Mouse (Mus musculus) testis, adult 2 months (tissue): ENCODE data around the gene Marveld3. TPM values are rescaled to one million over a fixed set of nuclear protein-coding genes. Genes with fewer than 3 reads are reported as not detected.

ENCODE experiments used
- H3K27ac ChIP-seq: fragments of 200-500 bp; 2 replicates; pipeline ENCODE4 v1.5.1; 2012; ENCODE audit warnings: low read depth, low read length; ENCODE audit not compliant: control insufficient read depth, insufficient read depth
- H3K27me3 ChIP-seq: fragments of 200-500 bp; 2 replicates; pipeline ENCODE4 v1.6.1; 2012; ENCODE audit warnings: mild to moderate bottlenecking, low read length, moderate library complexity; ENCODE audit not compliant: control insufficient read depth, insufficient read depth
- H3K36me3 ChIP-seq: fragments of 200-500 bp; 2 replicates; pipeline ENCODE4 v1.6.1; 2012; ENCODE audit warnings: mild to moderate bottlenecking, low read length; ENCODE audit not compliant: control insufficient read depth, insufficient read depth
- H3K4me1 ChIP-seq: fragments of 200-500 bp; 2 replicates; pipeline ENCODE4 v1.6.1; 2012; ENCODE audit warnings: low read length; ENCODE audit not compliant: control insufficient read depth, insufficient read depth
- H3K4me3 ChIP-seq: fragments of 200-500 bp; 2 replicates; pipeline ENCODE4 v1.5.1; 2012; ENCODE audit warnings: low read depth, mild to moderate bottlenecking, low read length, moderate library complexity, mixed read lengths; ENCODE audit not compliant: control insufficient read depth
- CTCF ChIP-seq: fragments of 200-500 bp; IDR thresholded peaks from 2 replicates; pipeline ENCODE4 v1.5.1; 2012; ENCODE audit warnings: low read depth, mild to moderate bottlenecking, inconsistent platforms, low read length, moderate library complexity; ENCODE audit not compliant: control insufficient read depth, insufficient read depth, insufficient replicate concordance
- POLR2A ChIP-seq: fragments of 200-500 bp; IDR thresholded peaks from 2 replicates; pipeline ENCODE4 v1.6.1; 2012; ENCODE audit warnings: low read depth, mild to moderate bottlenecking, inconsistent platforms, low read length, moderate library complexity; ENCODE audit not compliant: control insufficient read depth
- polyA plus RNA-seq: library from polyadenylated mRNA; depleted of rRNA; stranded (reverse); fragments of >200 nt; gene quantifications from 2 replicates; pipeline ENCODE4 v1.2.3, GENCODE M21; 2012

Marveld3 gene
- polyA plus RNA-seq, 1 experiment = 0.80 TPM

DNA sequence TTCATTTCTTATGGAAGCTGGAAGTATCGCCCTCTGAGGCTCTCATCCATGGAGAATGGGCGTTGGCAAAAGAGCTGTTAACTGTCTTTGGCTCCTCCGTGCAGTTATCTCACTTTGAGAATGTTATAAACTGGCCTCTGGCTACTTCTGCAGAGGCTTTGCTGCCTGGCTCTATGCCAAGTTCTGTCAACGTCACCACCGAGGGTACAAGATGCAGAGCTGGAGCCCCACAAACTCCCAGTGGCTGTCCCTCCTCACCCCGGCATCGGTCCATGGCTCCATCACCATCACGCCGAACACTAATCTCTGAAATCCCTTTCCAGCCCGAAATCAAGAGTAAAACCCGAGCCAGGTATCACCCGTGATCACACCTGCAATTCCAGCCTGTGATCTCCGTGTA is 1.4 kb upstream of the Marveld3 start:
- Histone ChIP-seq H3K4me1 (peaks cover 17% of the 10 kb centered on the region), H3K36me3 (no peaks in the 10 kb centered on the region), H3K27me3 (no peaks in the 10 kb centered on the region), H3K4me3 (no peak overlapping the region), H3K27ac (no peak overlapping the region)
- TF ChIP-seq POLR2A (no peak), CTCF (no peak)

DNA sequence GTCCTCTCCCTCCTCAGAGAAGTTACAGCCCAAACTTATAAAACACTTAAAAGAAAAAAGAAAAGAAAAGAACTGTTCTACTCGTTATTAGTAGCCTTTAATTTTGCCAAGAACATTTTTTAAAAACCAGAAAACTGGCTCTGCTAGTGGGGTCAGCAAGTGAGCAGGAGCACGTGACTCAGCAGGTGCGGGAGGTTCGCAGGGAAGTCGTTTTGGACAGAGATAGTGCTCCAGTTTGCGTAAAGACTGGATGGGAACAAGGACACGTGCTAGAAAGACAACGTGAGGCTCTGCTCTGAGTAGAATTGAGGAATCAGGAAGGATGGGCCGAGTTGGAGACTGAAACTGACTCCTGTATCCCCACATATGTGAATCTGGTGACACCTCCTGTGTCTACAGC is 893 bp upstream of the Marveld3 start:
- peaks cover 17% of the 10 kb centered on the region for H3K4me1 ChIP-seq
- TF ChIP-seq CTCF = no peak
- TF ChIP-seq POLR2A = no peak
- H3K27me3 ChIP-seq = no peaks in the 10 kb centered on the region
- no peak overlapping the region for H3K27ac ChIP-seq
- H3K4me3 ChIP-seq = no peak overlapping the region
- no peaks in the 10 kb centered on the region for H3K36me3 ChIP-seq

DNA sequence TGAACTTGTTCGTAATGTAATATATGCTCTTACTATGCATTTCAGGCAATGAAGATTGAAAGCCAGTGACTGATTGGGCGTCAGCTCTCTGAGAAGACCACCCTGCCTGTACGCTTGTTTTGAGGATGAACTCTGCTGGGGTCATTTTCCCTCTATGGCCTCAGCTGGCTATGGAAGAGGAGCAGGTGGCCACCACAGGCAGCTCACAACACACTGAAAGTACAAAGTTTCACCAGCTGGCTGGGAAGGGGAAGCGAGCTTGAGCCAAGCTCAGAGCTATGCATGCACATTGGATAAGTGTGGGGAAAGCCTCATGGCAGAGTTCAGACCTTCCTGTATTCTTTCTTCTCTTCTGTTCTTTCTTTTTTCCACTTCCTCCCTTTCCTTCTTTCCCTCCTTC is 2.9 kb downstream of the Marveld3 start:
- H3K4me1 ChIP-seq = peaks cover 30% of the 10 kb centered on the region
- no peak for TF ChIP-seq CTCF
- no peaks in the 10 kb centered on the region for H3K27me3 ChIP-seq
- H3K36me3 ChIP-seq = no peaks in the 10 kb centered on the region
- H3K4me3 ChIP-seq = no peak overlapping the region
- no peak overlapping the region for H3K27ac ChIP-seq

DNA sequence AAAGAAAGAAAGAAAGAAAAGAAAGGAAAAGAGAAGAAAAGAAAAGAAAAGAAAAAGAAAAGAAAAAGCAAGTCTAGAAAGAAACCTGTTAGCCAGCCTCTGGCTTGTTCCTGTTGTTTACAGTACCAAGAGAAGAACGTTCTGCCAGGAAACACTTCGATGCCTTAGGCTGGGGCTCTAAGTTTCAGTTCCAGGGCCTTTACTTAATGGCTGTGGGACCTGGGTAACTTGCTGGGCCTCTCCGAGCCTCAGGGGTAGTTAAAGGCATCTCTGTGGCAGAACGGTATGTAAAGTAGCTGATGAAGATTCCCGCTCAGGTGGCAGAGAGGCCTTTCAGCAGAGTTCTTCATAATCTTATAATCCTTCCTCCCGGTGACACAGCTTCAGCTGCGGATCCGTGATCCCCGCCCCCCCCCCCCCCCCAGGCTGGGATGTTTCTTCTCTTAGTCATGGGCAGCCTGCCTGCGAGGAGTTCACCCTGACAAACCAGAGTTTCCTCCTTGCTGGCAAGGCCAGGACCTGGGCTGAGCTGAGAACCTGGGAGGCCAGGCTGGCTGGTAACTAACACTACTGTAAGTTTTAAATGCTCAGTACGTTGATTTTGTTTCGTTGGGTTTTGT is 3.9 kb downstream of the Marveld3 start:
- no peaks in the 10 kb centered on the region for H3K36me3 ChIP-seq
- peaks cover 23% of the 10 kb centered on the region for H3K4me1 ChIP-seq
- TF ChIP-seq POLR2A (no peak), CTCF (no peak)
- no peaks in the 10 kb centered on the region for H3K27me3 ChIP-seq
- H3K27ac ChIP-seq = no peak overlapping the region
- H3K4me3 ChIP-seq = peak overlapping the region; percentile 7; the same call in 1 of the 2 replicates

DNA sequence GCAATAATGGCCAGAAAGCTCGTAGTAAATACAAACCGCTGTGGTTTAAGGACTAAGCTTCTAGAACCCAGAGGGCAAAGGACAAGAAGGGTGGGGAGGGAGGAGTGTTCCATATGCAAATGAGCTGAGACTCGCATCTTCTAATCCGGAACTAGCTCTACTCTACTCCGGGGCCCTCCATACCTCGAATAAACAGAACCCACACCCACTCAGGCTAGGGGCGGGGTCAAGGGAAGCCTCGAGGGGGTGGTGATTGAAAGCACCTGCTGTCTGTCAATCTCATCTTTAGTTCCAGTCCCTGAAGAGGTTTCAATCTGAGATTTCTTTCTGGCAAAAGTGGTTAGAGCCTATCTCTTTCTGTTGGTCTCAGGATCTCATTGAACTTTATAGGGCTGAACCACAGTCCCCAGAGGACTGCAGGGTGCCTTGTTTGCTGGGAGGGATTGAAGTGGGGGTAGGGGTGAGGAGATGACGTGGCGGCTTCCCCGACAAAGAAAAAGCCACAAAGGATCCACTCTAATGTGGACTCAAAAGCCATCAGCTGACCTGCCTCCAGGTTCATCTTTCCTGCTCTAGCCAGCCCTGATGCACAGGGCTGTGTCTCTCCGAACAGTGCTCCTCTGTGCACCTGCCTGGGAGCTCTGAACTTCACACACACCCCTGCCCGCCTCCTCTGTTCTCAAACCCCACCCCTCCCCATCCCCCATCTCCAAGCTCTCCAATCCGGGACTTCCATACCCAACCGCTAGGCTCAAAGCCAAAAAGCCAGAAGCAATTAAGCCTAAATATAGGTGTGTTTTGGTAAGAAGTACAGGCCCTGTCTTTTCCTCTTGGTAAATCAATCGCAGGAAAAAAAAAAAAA is 4.6 kb downstream of the Marveld3 start:
- Histone ChIP-seq H3K27me3 (no peaks in the 10 kb centered on the region), H3K36me3 (no peaks in the 10 kb centered on the region), H3K27ac (no peak overlapping the region), H3K4me1 (peaks cover 20% of the 10 kb centered on the region), H3K4me3 (peak overlapping the region; percentile 70)
- TF ChIP-seq POLR2A (no peak), CTCF (no peak)

DNA sequence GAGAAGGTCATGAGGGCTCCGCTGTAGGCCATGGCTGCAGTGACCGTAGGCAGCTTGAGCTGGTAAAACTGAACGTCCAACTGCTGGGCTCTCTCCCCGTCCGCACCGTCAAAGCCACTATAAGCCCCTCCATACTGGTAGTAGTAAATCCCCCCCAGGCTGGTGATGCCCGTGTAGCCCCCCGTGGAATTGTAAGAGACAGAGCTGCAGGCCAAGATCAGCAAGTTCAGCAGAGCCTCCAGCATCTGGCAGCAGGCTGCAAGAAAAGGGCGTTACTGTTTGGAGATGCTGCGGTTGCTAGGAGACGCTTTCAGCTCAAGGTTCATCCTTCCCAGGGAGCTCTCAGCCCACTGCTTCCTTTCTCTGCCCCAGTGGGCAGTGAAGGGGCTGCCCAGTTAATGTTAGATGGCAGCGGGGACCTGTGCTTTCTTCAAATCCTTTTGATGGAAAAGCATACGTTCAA is 7.5 kb downstream of the Marveld3 start:
- TF ChIP-seq POLR2A (no peak), CTCF (no peak)
- Histone ChIP-seq H3K4me3 (peak overlapping the region; percentile 7; the same call in 1 of the 2 replicates), H3K27ac (no peak overlapping the region), H3K36me3 (no peaks in the 10 kb centered on the region), H3K27me3 (no peaks in the 10 kb centered on the region), H3K4me1 (peaks cover 13% of the 10 kb centered on the region)

DNA sequence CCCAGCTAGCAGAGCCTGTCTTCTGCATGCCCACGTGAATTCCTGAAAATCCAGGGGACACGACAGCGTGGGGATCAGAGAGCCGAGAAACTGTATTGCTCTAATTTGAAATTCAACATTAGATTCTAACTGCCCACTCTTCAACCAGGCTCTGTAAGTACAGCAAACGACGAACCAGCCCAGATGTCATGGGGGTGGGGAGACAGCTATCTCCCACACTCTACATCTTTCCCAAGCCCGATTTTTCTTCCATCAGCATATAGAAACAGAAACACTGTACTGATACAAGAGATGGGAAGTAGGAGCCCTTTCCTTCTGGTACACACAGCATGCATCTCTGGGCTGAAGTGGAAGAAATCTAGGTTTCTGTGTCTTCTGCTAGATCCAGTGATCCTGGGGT is 9.8 kb downstream of the Marveld3 start:
- TF ChIP-seq CTCF (no peak), POLR2A (no peak)
- H3K27ac ChIP-seq = no peak overlapping the region
- no peak overlapping the region for H3K4me3 ChIP-seq
- H3K4me1 ChIP-seq = peaks cover 15% of the 10 kb centered on the region
- H3K27me3 ChIP-seq = no peaks in the 10 kb centered on the region; the same call in 1 of the 2 replicates
- no peaks in the 10 kb centered on the region for H3K36me3 ChIP-seq

DNA sequence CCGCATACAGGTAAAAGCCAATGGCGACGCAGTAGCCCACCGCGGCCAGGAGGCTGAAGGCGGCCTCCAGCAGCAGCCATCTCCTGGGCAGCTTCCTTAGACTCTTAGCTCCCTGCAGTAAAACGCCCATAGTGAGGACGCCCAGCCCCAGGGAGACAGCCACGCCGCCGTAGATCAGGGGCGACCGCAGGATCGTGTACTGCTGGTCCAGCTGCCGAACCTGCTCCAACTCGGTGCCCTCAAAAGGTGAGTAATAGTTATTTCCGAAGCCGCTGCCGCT is 13.8 kb downstream of the Marveld3 start:
- Histone ChIP-seq H3K4me1 (peaks cover 7% of the 10 kb centered on the region), H3K27ac (no peak overlapping the region), H3K4me3 (peak overlapping the region; percentile 30), H3K36me3 (no peaks in the 10 kb centered on the region), H3K27me3 (no peaks in the 10 kb centered on the region; the same call in 1 of the 2 replicates)
- no peak for TF ChIP-seq CTCF
- no peak for TF ChIP-seq POLR2A
